Mouse (Mus musculus) stomach, postnatal 0 days (tissue): Measurements from ENCODE around the gene 4931406C07Rik.

Source experiments
- CTCF ChIP-seq: IDR thresholded peaks from 2 replicates; pipeline ENCODE4 v1.5.1; 2016; ENCODE audit warnings: antibody characterized with exemption, low read depth, mild to moderate bottlenecking, moderate library complexity
- EP300 ChIP-seq: optimal IDR thresholded peaks from 2 replicates; pipeline ENCODE3; 2016; ENCODE audit warnings: antibody characterized with exemption

DNA sequence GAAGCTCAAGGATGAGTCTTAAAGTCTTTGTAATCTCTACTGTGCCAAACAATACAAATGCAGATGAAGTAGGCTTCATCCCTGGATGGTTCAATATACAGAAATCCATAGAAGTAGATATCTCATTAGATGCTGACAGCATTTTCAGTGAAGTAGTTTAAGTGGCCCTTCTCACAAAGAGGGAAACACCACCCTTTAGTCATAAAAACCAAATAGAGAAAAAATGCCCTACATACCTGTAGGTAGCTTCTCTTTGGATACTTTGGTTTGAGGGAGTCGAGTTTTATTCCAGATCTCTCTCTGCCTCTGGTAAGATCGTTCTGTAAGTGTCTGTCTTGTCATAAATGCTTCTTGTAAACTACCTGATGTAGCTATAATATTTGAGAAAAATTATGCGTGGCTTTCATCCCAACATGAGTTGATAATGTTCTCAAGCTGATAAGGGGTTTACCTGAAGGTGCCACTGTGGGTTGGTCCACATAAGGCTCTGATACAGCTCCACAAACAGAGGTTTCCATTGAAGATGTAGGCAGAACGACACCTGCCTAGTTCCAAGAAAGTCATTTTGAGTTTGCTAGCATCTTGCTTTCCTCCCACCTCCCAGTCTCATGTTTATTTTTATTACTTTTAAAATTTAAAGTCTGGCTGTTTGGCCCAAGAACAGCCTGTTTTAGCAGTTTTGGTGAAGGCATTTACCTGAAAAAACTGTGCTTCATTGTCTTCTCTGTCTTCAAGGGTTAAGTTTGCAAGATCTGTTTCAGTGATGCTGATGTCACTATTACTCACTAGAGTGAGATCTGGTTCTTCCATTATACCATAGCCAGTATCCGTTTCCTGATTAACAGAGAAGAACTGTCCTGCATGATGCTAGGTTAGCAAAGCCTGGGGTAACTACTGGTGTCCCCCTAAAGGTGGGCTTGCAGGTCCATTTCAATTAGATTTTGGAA is 11.2 kb upstream of the 4931406C07Rik start:
- TF ChIP-seq CTCF (no peak), EP300 (no peak)
